21 mouse cellular contexts compared by ENCODE assay signal in genomic region chr11:63891479-63892020, GRCm38 (mm10). TPM values are rescaled to one million over a fixed set of nuclear protein-coding genes. Genes with fewer than 3 reads are reported as not detected.
DNase-seq lines count a peak whose midpoint lies in the region; ATAC-seq and TF ChIP-seq lines count a peak whose summit lies in the region.
"Had no signal": no experiment of that assay in that cellular context is flagged by ENCODE, and none has a peak within 500 bp of the region (broad histone marks: within the 10 kb centered on the region; RNA-seq: fewer than 3 reads in every experiment).

No protein-coding gene starts in this region.

- no peaks in the 10 kb centered on the region for H3K4me1 ChIP-seq in embryonic facial prominence, embryonic 11.5 days (ENCODE audit: control insufficient read depth, insufficient read depth, low read length)
- H3K4me1 ChIP-seq in embryonic facial prominence, embryonic 10.5 days: peaks cover 48% of the 10 kb centered on the region
- H3K4me1 ChIP-seq in lung, postnatal 0 days (ENCODE audit: insufficient read depth, low read depth, low read length): no peaks in the 10 kb centered on the region

- peak; percentile 14 for DNase-seq in embryonic facial prominence, embryonic 11.5 days (ENCODE audit: low spot score)
- DNase-seq in embryonic facial prominence, embryonic 10.5 days (ENCODE audit: low spot score): no peak
- DNase-seq in lung, postnatal 0 days (ENCODE audit: low spot score): peak; percentile 78
- DNase-seq in lung, postnatal 4 days: no peak
- no peak for DNase-seq in urinary bladder, postnatal 25 days (ENCODE audit: low spot score)
- no peak for DNase-seq in ovary, postnatal 10 days (ENCODE audit: low spot score)
- DNase-seq: adrenal gland, adult 2 months; cerebellum, adult 9-11 months; forebrain, postnatal 0 days; heart, adult 11 months; kidney, adult 18-20 months; right cerebral cortex, postnatal 4 days had no signal

- H3K9ac ChIP-seq in embryonic facial prominence, embryonic 11.5 days (replicated peaks; ENCODE audit: low read length): no peak overlapping the region
- no peak overlapping the region for H3K9ac ChIP-seq in lung, postnatal 0 days (replicated peaks; ENCODE audit: low read depth)
- H3K9ac ChIP-seq: embryonic facial prominence, embryonic 15.5 days; forebrain, postnatal 0 days; heart, embryonic 15.5 days; limb, embryonic 15.5 days; midbrain, embryonic 13.5 days; neural tube, embryonic 12.5 days had no signal

- WGBS in embryonic facial prominence, embryonic 11.5 days: 42% methylated on average over 7 of the region's 7 CpGs
- WGBS in embryonic facial prominence, embryonic 10.5 days: 54% methylated on average over 7 of the region's 7 CpGs
- WGBS in lung, postnatal 0 days: 36% methylated on average over 7 of the region's 7 CpGs

- TF ChIP-seq EP300 in lung, postnatal 0 days (IDR thresholded peaks at IDR 0.05): no peak

- no peak overlapping the region for H3K4me3 ChIP-seq in embryonic facial prominence, embryonic 11.5 days (ENCODE audit: low read depth, low read length)
- H3K4me3 ChIP-seq in embryonic facial prominence, embryonic 10.5 days: no peak overlapping the region
- H3K4me3 ChIP-seq in lung, postnatal 0 days (ENCODE audit: low read depth, low read length): no peak overlapping the region
- H3K4me3 ChIP-seq: embryonic facial prominence, embryonic 15.5 days; heart, embryonic 15.5 days; limb, embryonic 15.5 days; midbrain, embryonic 13.5 days; neural tube, embryonic 12.5 days had no signal

- H3K27ac ChIP-seq in embryonic facial prominence, embryonic 11.5 days (replicated peaks; ENCODE audit: low read depth, low read length): no peak overlapping the region
- no peak overlapping the region for H3K27ac ChIP-seq in embryonic facial prominence, embryonic 10.5 days (replicated peaks)
- no peak overlapping the region for H3K27ac ChIP-seq in lung, postnatal 0 days (ENCODE audit: low read length)
- H3K27ac ChIP-seq: embryonic facial prominence, embryonic 15.5 days; heart, embryonic 15.5 days; kidney, postnatal 0 days; limb, embryonic 15.5 days; midbrain, embryonic 13.5 days; neural tube, embryonic 12.5 days had no signal

- no peak for ATAC-seq in embryonic facial prominence, embryonic 11.5 days (replicated peaks; ENCODE audit: insufficient number of reproducible peaks, low FRiP score, low TSS enrichment, low read depth)
- peak; percentile 56 for ATAC-seq in lung, postnatal 0 days
- ATAC-seq in granulocyte monocyte progenitor cell, adult 5-6 weeks (replicated peaks; ENCODE audit: poor library complexity, severe bottlenecking): peak; percentile 50
- ATAC-seq: forebrain, postnatal 0 days; midbrain, embryonic 13.5 days had no signal

- peaks cover 4% of the 10 kb centered on the region; the same call in 1 of the 2 replicates for H3K27me3 ChIP-seq in embryonic facial prominence, embryonic 11.5 days (ENCODE audit: control insufficient read depth, insufficient read depth, low read length)
- peaks cover 84% of the 10 kb centered on the region for H3K27me3 ChIP-seq in embryonic facial prominence, embryonic 10.5 days (replicated peaks; ENCODE audit: low read depth, poor library complexity, severe bottlenecking)
- H3K27me3 ChIP-seq in lung, postnatal 0 days (replicated peaks; ENCODE audit: insufficient read depth, low read length): no peaks in the 10 kb centered on the region
- H3K27me3 ChIP-seq: CH12.LX; heart, embryonic 15.5 days; limb, embryonic 15.5 days had no signal

- no peak overlapping the region for H3K4me2 ChIP-seq in embryonic facial prominence, embryonic 11.5 days (ENCODE audit: low read depth, low read length)
- H3K4me2 ChIP-seq in lung, postnatal 0 days (replicated peaks; ENCODE audit: low read depth, low read length): no peak overlapping the region
- H3K4me2 ChIP-seq: embryonic facial prominence, embryonic 15.5 days; heart, embryonic 15.5 days; limb, embryonic 15.5 days; midbrain, embryonic 13.5 days; neural tube, embryonic 12.5 days had no signal

- H3K36me3 ChIP-seq in embryonic facial prominence, embryonic 11.5 days (replicated peaks; ENCODE audit: control insufficient read depth, insufficient read depth, low read depth, low read length): no peaks in the 10 kb centered on the region; the same call in 1 of the 2 replicates
- H3K36me3 ChIP-seq in embryonic facial prominence, embryonic 10.5 days (replicated peaks): peaks cover 17% of the 10 kb centered on the region
- no peaks in the 10 kb centered on the region for H3K36me3 ChIP-seq in lung, postnatal 0 days (ENCODE audit: insufficient read depth, low read length)
- H3K36me3 ChIP-seq: embryonic facial prominence, embryonic 15.5 days; heart, embryonic 15.5 days; limb, embryonic 15.5 days; neural tube, embryonic 12.5 days had no signal

- no peaks in the 10 kb centered on the region for H3K9me3 ChIP-seq in embryonic facial prominence, embryonic 11.5 days (replicated peaks; ENCODE audit: control insufficient read depth, low read length)
- H3K9me3 ChIP-seq in embryonic facial prominence, embryonic 10.5 days: no peaks in the 10 kb centered on the region
- H3K9me3 ChIP-seq in lung, postnatal 0 days (ENCODE audit: low read length): no peaks in the 10 kb centered on the region
- H3K9me3 ChIP-seq: embryonic facial prominence, embryonic 15.5 days; heart, embryonic 15.5 days; limb, embryonic 15.5 days; midbrain, embryonic 13.5 days; neural tube, embryonic 12.5 days had no signal

- no peak for TF ChIP-seq CTCF in lung, postnatal 0 days (IDR thresholded peaks at IDR 0.05)

RNA-seq across cellular contexts. Expression of gene Hs3st3b1, which starts 30.5 kb away (rescaled TPM):
- 14.7 and 15.2 TPM in 2 replicates for polyA plus RNA-seq in embryonic facial prominence, embryonic 11.5 days (2014; fragmentation: Nextera tagmentation; extraction: Ambion mirVana)
- polyA plus RNA-seq in embryonic facial prominence, embryonic 10.5 days (2016; fragmentation: Nextera tagmentation; extraction: Ambion mirVana): 9.5 and 11.8 TPM in 2 replicates
- polyA plus RNA-seq in lung, postnatal 0 days (2015; fragmentation: Nextera tagmentation; extraction: Ambion mirVana): 0.63 and 0.76 TPM in 2 replicates
- 0.52 TPM in 1 of 2 replicates, not detected in the other for total RNA-seq in granulocyte monocyte progenitor cell, adult 5-6 weeks (2014; fragmentation: Nextera tagmentation)
- 0.36 and 0.52 TPM in 2 replicates for total RNA-seq in granulocyte monocyte progenitor cell, adult 5-6 weeks (2017)
- total RNA-seq: MEL had no signal

Comparison
In these comparisons a context has a peak if more than half of its experiments do, and no peak if none do; other contexts are left out.
1. DNase-seq: peak in embryonic facial prominence, embryonic 11.5 days (single experiment) and lung, postnatal 0 days (single experiment); none in embryonic facial prominence, embryonic 10.5 days (single experiment), lung, postnatal 4 days (0 of 2), urinary bladder, postnatal 25 days (single experiment) and ovary, postnatal 10 days (single experiment).